Mouse (Mus musculus) CH12.LX (cell line): Measurements from ENCODE around the gene Gm609.

Source experiments
- CTCF ChIP-seq, 2 experiments: IDR thresholded peaks in 1 of 2; conservative IDR thresholded peaks in 1 of 2; 2 replicates each; pipeline ENCODE4 v1.5.1; 2011 to 2012; ENCODE audit warnings: low read depth in 2 of 2, low read length in 2 of 2, improper control_type of control experiment in 1 of 2, inconsistent platforms in 1 of 2, mild to moderate bottlenecking in 1 of 2, moderate library complexity in 1 of 2
- EP300 ChIP-seq: IDR thresholded peaks from 2 replicates; pipeline ENCODE4 v1.6.1; 2011; ENCODE audit warnings: low read length, improper control_type of control experiment
- ETS1 ChIP-seq: conservative IDR thresholded peaks from 2 replicates; pipeline ENCODE4 v1.6.1; 2012; ENCODE audit warnings: low read depth, mild to moderate bottlenecking, inconsistent platforms, low read length, improper control_type of control experiment, moderate library complexity
- JUN ChIP-seq: IDR thresholded peaks from 2 replicates; pipeline ENCODE4 v1.6.1; 2011; ENCODE audit warnings: low read depth, mild to moderate bottlenecking, low read length, improper control_type of control experiment, moderate library complexity; ENCODE audit not compliant: insufficient read depth
- MAX ChIP-seq: IDR thresholded peaks from 2 replicates; pipeline ENCODE4 v1.6.1; 2011; ENCODE audit warnings: low read length, improper control_type of control experiment
- PAX5 ChIP-seq: IDR thresholded peaks from 2 replicates; pipeline ENCODE4 v1.6.1; 2012; ENCODE audit warnings: low read length, inconsistent platforms, mixed read lengths
- POLR2A ChIP-seq: IDR thresholded peaks from 2 replicates; pipeline ENCODE4 v1.6.1; 2011; ENCODE audit warnings: low read depth, mild to moderate bottlenecking, improper control_type of control experiment, low read length
- SMC3 ChIP-seq: IDR thresholded peaks from 2 replicates; pipeline ENCODE4 v1.6.1; 2011; ENCODE audit warnings: low read depth, low read length, improper control_type of control experiment
- UBTF ChIP-seq: IDR thresholded peaks from 2 replicates; pipeline ENCODE4 v1.6.1; 2012; ENCODE audit warnings: low read depth, mild to moderate bottlenecking, inconsistent platforms, low read length, improper control_type of control experiment, moderate library complexity
- USF1 ChIP-seq: IDR thresholded peaks from 2 replicates; pipeline ENCODE4 v1.6.1; 2014; ENCODE audit warnings: low read depth, mild to moderate bottlenecking, inconsistent platforms, low read length, improper control_type of control experiment
- ZMIZ1 ChIP-seq: IDR thresholded peaks from 2 replicates; pipeline ENCODE4 v1.6.1; 2012; ENCODE audit warnings: low read depth, mild to moderate bottlenecking, inconsistent platforms, low read length, improper control_type of control experiment

GRCm38 (mm10) chr16:45363480-45364045 lies 129.2 kb downstream of the Gm609 start:
- TF ChIP-seq MAX (no peak), PAX5 (no peak), UBTF (no peak), ETS1 (no peak), POLR2A (no peak), CTCF (conservative IDR thresholded peaks at IDR 0.05 in 1 of 2, IDR thresholded peaks at IDR 0.05 in 1 of 2; ENCODE audit: low read depth in 2 of 2, low read length in 2 of 2) (no peak), EP300 (no peak), USF1 (no peak), ZMIZ1 (no peak), SMC3 (no peak), JUN (no peak)
